Mouse (Mus musculus) heart, adult 8-10 months (tissue): Measurements from ENCODE around the gene Acin1. TPM values are rescaled to one million over a fixed set of nuclear protein-coding genes. Genes with fewer than 3 reads are reported as not detected.

Experiments
- DNase-seq: peaks from one replicate; pipeline ENCODE4 v3.0.0; 2022; ENCODE audit warnings: low spot score
- microRNA-seq: library from miRNA; unstranded; fragments of <30 nt; microRNA quantifications from one replicate; pipeline ENCODE4 v1.2.0, GENCODE M21; 2022
- total RNA-seq, 4 experiments: library from RNA; stranded (reverse); gene quantifications; 2 replicates each; pipeline ENCODE4 v1.2.4; 2022

The Acin1 gene
- total RNA-seq, 4 experiments from 2014 or later = 63.8 to 81.1 (median 74.3) TPM

DNA sequence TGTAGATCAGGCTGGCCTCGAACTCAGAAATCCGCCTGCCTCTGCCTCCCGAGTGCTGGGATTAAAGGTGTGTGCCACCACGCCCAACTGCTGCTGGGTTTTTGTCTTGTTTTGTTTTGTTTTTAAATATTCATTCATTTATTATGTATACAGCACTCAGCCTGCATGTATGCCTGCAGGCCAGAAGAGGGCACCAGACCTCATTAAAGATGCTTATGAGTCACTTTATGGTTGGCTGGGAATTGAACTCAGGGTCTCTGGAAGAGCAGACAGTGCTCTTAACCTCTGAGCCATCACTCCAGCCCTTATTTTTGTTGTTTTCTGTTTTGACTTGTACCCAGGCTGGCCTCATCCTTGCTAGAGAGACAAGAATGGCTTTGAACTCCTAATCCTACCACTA, 76.8 kb downstream of the Acin1 start:
- DNase-seq = no peak

DNA sequence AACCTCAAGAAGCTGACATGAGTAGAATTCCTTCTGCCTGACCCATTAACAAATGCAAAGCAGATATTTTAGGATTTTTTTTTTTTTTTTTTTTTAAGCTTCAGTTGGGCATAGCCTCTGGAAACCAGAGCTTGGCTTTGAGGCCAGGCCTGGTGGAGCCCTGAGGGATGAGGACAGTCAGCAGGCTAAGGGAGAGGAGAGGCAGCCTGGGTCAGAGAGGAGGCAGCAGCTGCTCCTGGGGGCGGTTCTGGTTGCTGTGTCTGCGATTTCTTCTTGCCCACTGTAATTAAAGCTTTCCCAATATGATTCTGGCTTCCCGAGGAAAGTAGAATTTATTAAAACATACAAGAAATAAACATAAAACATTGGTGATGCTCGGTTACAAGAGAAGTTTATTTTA, 77.5 kb downstream of the Acin1 start:
- no peak for DNase-seq

DNA sequence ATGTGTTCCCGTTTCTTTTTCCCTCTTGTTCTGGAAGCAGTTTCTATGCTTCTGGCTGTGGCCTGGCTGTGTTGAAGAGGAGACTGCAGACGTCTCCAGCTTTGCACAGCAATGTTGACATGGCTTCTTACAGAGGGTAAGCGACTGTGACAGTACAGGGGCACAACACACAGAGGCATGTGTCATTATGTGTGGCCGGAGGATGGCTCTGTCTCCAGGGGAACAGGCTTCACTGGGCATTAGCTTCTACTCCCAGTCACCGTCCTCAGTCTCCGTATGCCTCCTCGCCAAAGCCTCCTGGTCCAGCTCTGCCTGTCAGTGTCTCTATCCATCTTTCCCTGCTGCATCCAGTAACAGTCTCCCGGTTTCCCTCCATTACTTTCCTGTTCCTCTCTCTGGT, 79.5 kb downstream of the Acin1 start:
- no peak for DNase-seq

DNA sequence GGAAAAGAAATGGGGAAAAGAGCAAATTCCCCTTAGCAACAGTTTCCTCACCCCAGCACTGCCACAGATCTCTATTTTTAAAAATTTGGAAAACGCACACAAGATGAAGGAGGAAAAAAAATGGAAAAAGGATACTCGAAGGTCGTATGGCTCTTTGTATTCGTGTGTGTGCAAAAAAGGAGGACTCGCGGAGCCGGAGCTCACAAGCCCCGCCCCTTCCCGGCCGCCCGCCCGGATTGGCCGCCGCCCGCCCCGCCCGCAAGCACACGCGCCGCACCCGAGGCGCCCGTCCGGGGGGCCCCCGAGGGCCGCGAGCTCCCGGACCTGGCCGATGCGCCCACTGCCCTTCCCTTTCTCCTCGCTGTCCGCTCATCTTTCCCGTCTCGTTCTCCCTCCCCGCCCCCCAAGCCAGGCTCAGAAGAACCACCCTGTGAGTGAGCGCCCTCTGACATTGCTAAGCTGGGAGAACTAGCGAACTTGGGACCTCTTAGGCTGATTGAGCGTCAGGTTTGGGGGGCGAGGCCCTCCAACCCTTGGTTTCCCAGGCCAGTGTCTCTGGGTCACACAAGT, 80.9 kb downstream of the Acin1 start, which contains the start of gene 4931414P19Rik:
Gene 4931414P19Rik, minus strand, starts transcription at position 242 of the 570 bp plus-strand sequence.
- peak; percentile 63 for DNase-seq

DNA sequence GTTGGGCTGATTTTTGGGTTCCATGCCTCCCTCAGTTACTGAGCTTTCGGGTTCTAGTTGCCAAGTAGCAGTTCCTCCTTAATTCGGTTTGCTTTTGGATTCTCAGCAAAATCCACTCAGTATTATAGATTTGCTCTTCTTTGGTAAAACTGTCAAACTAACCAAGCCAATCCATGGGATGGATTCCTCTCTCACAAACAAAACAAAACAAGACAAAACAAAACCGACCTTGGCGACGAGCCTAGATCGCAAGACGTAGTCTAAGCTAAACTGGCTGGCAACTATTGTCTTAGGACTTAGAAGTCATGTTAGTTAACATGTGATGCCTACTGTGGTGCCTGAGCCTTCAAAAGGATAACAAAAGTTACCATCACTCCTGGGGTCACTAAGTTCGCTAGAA, 83.0 kb downstream of the Acin1 start:
- no peak for DNase-seq

DNA sequence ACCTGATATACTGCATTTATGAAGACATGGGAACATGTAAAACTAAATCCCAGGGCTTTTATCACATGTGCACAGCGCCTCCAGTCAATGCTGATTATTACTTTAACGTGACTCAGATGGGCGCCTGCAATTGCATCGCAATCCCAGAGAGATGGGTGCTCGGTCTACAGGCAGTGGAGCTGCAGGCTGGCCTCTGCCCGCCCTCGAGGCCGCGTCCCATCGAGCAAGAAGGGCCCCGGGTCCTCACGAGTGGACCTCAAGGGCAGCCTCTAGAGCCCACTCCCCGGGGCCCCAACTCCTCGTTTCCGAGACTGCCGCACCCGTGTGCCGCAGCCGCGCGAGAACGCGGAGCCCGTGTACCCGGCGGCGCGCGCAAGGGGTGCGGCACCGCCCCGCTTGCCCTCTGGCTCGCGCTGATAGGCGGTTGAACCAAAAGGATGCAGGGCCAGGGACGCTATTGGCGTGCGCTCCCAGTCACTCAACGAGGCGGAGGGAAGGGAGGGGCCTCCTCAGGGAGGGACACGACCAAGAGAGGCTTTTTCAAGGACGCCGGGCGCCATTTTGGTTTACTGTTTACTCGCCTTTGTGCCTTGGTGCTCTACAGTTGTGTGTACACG, 83.6 kb downstream of the Acin1 start:
- DNase-seq = peak; percentile 96

DNA sequence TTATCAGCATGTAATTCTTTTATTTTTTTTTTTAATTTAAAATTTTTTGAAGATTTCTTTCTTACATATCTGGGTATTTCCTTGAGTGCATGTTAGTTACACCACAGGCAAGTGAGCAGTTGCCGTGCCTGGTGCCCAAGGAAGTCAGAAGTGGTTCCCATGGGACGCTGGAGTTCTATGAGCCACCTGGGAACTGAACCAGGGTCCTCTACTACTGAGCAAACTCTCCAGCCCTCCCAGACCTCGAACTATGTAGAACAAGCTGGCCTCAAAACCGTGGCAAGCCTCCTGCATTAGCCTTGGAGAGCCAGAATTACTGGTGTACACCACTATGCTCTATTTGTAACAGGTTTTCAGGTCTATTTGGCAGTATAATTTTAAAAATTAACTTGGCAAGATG, 84.1 kb downstream of the Acin1 start:
- no peak for DNase-seq

DNA sequence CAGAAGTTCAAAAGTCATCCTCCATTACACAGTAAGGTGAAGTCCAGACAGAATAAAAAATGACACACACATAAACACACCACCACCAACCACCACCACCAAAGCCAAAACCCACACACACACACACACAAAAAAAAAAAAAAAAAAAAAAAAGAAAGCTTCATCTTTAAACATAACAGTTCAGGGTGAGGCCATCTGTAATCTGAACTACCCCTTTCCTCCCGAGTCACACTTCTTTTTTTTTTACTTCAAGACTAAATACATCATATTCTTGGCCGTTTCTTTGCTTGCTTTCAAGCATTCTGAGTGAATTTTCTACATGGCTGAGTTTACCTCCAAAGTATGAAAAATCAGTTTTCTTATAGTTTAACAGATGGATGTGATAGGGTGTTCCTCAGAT, 85.1 kb downstream of the Acin1 start:
- no peak for DNase-seq

DNA sequence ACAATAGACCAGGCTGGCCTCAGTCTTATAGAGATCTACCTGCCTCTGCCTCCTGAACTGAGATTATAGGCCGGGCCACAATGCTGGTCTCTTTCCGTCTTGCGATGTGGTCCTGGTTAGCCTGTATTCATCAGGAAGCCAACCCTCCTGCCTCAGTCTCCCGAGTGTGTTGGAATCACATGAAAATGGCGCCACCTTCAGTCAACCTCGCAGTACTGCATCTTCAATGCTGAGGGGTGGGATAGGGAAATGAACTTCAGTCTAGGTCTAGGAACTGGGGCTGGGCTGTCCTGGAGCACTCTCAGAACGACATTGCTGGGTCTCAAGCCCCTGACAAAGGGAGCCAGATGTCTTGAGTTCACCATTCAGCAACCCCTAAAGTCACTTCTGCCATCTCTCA, 89.6 kb downstream of the Acin1 start:
- DNase-seq = no peak

DNA sequence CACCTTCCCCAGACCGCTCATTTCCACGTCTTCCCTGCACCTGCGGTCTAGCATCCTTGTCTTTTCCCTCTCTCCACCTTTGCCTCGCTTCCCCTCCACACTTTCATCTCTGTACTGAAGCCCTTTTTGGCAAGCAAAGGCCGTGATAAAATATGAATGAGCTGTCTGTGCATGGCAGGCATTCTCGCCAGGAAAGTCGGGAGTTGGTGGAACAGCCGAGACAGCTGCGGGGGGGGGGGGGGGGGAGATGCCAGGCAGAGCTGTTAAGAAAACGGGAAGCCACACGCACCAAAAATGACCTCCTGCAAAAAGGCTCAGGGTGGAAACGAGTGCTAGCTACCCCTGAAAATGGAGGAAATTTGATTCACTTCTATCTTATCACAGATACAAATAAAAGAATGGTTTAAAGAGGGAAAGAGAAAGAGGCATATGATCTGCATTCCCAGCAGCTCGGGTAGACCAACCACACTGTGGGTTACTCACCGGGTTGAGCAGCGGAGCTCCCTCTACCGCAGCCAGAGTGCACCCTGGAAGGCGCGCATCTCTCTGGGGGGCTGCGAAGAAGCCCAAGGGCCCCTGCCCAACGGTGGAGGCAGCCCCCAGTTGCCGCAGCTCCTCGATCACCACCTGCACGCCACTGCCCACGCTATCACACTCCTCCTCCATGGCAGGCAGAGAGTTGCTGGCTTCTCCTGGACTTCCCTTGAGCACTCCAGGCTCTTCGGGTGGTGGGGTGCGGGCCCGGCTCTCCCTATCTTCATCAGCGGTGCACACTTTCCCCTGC, 91.9 kb downstream of the Acin1 start:
- DNase-seq = no peak

DNA sequence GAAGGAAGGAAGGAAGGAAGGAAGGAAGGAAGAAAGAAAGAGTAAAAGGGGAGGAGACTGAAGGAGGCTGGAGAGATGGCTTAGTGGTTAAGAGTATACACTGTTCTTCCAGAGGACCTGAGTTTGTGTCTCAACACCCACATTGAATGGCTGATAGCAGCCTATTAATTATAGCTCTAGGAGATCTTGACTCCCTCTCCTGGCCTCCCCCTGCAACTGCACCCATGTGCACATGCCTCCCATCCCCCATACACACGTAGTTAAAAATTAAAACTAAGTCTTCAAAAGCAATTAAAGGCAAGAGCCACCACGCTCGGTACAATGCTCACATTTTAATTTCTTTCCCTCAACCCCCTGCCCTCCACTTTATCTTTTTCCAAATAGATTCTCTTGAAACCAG, 92.7 kb downstream of the Acin1 start:
- no peak for DNase-seq

DNA sequence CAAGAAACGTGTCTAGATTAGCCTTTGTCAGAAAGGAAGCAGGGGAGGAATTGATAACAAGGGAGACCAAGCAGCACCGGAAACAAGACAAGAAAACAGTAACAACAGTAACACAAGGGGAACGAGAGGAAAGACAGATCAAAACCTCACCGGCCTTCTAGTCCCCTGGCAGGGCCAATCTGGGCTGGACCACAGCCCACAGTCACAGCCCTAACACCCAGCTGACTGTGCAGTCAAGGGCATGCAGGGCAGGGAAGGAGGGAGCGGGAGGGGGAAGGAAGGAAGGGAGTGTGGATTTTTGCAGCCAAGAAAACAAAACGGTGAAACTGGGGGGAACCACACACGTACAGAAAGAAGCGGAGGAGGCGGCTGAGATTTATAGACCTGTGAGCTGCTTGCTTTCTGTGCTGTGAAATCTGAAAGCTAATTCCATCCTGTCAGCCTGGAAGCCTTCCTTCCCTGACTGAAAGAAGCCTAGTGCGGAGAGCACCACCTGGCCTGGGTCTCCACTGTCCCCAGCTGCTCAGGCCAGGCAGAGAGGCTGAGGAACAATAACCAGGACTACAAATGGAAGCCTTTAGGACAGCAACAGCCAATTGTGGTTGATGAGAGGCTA, 94.3 kb downstream of the Acin1 start:
- no peak for DNase-seq

Small RNA genes within 50 kb of the gene (microRNA-seq; reads per million reads assigned to microRNA genes)
- gene Mir686 (not detected), gene Mir6948 (0.84 reads per million)

Other genes starting within 250 kb of the Acin1 start
- 10 to 100 TPM; 45.5 to 62.2 (median 50.7) TPM for gene Lrp10, start 222.8 kb downstream of the Acin1 start, total RNA-seq
- gene Rem2, start 210.8 kb downstream of the Acin1 start, total RNA-seq = not detected
- gene Prmt5, start 169.4 kb downstream of the Acin1 start, total RNA-seq = 10 to 100 TPM; 29.8 to 34.0 (median 32.1) TPM
- gene Haus4, start 132.3 kb downstream of the Acin1 start, total RNA-seq = 1 to 10 TPM; 3.5 to 6.1 (median 4.1) TPM
- 1 to 10 TPM; 4.6 to 5.2 (median 4.7) TPM for gene Ajuba, start 109.4 kb downstream of the Acin1 start, total RNA-seq
- 1 to 10 TPM; 2.7 to 5.8 (median 4.7) TPM for gene 4931414P19Rik, start 80.9 kb downstream of the Acin1 start, total RNA-seq
- 100 to 1,000 TPM; 177 to 185 (median 182) TPM for gene Psmb5, start 68.9 kb downstream of the Acin1 start, total RNA-seq
- gene Psmb11, start 65.5 kb downstream of the Acin1 start, total RNA-seq = not detected
- not detected for gene Gm17606, start 46.0 kb downstream of the Acin1 start, total RNA-seq
- under 1 TPM; 0.08 to 0.57 (median 0.12) TPM for gene Cdh24, start 45.6 kb downstream of the Acin1 start, total RNA-seq
- 10 to 100 TPM; 12.9 to 15.3 (median 13.3) TPM for gene 1700123O20Rik, start 715 bp downstream of the Acin1 start, total RNA-seq
- not detected for gene Gm29776, start 11.9 kb upstream of the Acin1 start, total RNA-seq
- gene Cebpe, start 25.2 kb upstream of the Acin1 start, total RNA-seq = not detected
- 1 to 10 TPM; 1.5 to 2.3 (median 2.0) TPM for gene Slc7a8, start 95.0 kb upstream of the Acin1 start, total RNA-seq
- gene Rnf212b, start 127.2 kb upstream of the Acin1 start, total RNA-seq = under 1 TPM in 3 of 4 experiments, not detected in 1; 0.25 to 0.49 (median 0.38) TPM
- 1 to 10 TPM; 6.4 to 9.8 (median 7.5) TPM for gene Homez, start 184.0 kb upstream of the Acin1 start, total RNA-seq
- gene Ppp1r3e, start 190.6 kb upstream of the Acin1 start, total RNA-seq = 1 to 10 TPM; 2.9 to 4.2 (median 3.3) TPM
- 10 to 100 TPM; 44.7 to 52.4 (median 45.5) TPM for gene Bcl2l2, start 196.4 kb upstream of the Acin1 start, total RNA-seq
- 10 to 100 TPM in 1 of 4 experiments, 1 to 10 TPM in 3; 3.4 to 11.8 (median 7.9) TPM for gene Gm20521, start 196.5 kb upstream of the Acin1 start, total RNA-seq
- gene Pabpn1, start 205.6 kb upstream of the Acin1 start, total RNA-seq = 10 to 100 TPM; 37.3 to 54.4 (median 50.2) TPM
- 1 to 10 TPM; 1.7 to 3.6 (median 2.6) TPM for gene Slc22a17, start 226.2 kb upstream of the Acin1 start, total RNA-seq
- 1 to 10 TPM; 1.6 to 2.6 (median 2.2) TPM for gene Efs, start 239.2 kb upstream of the Acin1 start, total RNA-seq
- gene Il25, start 245.8 kb upstream of the Acin1 start, total RNA-seq = not detected
- 1 to 10 TPM in 1 of 4 experiments, under 1 TPM in 1, not detected in 2; 0.41 to 1.2 TPM for gene Cmtm5, start 249.3 kb upstream of the Acin1 start, total RNA-seq